Mouse (Mus musculus) spleen, adult 12 weeks (tissue): ENCODE data around the gene Sult4a1.

Experiments
- DNase-seq: peaks from one replicate; pipeline ENCODE4 v3.0.0; 2022; ENCODE audit warnings: low spot score

Sult4a1 gene

DNA sequence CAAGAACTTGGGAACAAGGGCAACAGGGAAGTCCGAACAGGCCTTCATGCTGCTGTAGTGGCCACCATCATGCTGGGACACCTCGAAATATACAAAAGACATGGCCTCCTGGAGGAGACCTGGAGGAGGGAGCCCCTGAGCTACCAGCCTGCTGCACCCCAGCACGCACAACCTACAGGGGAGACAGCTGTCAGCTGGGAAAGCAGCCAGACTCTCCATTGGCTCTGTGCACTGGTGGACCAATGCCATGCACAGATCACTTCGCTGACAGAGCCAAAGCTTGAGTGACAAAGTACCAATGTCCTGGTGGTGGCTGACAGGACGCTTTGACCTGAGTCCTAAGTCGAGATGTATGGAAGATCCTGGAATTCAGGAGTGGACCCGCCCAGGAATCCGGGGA lies 9.5 kb downstream of the Sult4a1 start:
- DNase-seq = no peak

DNA sequence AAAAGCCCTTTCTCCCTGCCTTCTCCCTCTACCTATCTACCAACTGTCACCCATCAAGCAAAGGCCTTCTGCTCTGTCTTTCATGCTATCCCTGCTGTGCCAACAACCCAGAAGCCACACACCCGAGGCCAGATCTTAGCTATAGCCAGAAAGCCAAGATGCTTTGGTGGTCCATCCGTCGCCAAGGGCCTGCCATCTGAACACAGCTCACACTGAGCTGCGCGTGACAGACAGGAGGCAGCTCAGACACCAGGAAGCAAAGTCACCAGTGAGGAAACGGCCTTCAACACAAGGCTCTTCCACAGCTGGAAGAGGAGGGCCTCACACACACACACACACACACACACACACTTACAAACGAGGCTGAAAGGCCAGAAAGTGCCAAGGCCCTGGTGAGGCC lies 10.6 kb downstream of the Sult4a1 start:
- no peak for DNase-seq

DNA sequence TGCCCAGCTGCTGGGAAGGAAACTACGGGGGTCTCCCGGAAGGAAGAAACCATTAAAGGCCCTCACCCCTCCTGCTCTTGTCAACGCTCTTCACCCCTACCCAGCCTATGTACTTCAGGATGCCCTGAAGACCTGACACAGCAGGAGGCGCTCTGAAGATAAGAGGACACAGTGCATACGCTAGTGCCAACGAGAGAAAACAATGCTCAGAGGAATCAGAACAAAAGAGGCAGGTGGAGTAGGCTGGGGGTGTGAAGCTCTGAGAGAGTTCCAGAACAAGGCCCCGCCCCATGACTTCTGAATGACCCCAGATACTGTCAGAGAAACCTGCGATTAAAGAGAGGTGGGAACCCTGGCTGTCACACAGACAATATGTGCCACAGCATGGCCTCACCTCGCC lies 18.8 kb downstream of the Sult4a1 start:
- DNase-seq = no peak

DNA sequence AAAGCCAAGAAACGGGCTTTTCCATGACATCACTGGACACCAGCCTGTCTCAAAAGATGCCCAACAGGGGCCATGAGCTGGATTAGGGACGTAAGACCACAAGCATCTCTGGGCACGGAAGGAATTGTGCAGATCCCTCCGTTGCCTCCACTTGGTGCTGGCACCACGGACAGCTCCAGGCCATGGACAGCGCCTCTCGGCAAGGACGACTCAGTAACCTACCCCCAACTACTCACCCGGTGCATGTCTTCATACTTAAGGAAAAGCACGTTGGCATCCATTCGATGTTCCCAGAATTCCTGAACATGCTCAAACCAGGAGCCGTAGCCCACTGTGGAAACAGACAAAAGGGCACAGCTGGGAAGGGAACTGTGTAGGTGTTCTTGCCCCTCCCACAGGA lies 19.2 kb downstream of the Sult4a1 start:
- no peak for DNase-seq

DNA sequence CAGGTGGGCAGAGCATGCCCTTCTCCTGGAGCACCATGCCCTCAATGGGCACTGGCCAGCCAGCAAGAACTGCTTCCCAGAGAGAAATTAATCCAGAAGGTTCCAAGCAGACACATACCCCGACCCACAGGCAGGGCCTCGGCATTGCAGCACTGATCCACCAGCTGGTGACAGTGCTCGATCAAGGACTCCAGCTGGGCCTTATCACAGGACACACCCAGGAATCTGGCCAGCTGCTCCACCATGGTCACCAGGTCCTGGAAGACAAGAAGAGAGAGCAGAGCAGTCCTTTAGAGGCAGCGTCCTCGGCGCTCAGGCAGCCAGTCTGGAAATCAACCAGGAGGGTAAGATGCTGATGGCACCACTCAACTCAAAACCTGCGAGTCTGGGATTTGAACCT lies 25.5 kb downstream of the Sult4a1 start:
- no peak for DNase-seq

DNA sequence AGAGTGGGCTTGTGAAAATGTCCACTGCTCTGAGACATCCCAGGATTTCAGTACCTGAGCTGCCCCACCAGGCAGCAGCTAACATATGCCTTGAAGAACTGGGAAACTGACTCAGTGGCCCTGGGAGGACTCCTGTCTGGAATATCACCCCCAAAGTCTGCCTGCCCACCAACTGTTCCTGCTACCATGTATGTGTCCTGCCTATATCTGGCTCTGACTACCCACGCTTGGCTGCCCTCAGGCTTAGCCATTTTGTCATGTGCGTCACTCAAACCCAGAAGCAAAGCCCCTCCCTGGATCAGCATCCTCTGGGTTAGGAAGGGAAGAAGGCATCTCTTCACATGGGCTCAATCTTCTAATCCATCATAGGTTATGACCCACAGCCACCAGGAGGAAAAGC lies 26.0 kb downstream of the Sult4a1 start:
- DNase-seq = no peak

DNA sequence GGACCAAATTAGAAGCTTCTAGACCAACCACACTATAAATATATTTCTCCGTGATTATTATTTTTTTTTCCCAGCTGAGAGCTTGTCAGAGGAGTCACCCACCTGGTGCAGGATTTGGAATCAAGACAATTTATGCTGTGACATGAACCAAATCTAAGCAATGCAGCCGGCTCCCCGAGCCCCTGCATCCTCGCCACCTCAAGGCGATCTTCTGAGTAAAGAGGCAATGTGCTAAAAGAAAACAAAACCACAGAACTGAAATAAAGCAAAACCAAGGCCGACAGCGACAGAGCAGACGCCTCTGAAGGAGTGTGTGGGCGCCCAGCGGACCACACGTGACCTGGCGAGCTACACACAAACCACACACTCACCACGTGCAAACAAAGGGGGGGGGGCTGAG lies 26.9 kb downstream of the Sult4a1 start:
- DNase-seq = no peak

DNA sequence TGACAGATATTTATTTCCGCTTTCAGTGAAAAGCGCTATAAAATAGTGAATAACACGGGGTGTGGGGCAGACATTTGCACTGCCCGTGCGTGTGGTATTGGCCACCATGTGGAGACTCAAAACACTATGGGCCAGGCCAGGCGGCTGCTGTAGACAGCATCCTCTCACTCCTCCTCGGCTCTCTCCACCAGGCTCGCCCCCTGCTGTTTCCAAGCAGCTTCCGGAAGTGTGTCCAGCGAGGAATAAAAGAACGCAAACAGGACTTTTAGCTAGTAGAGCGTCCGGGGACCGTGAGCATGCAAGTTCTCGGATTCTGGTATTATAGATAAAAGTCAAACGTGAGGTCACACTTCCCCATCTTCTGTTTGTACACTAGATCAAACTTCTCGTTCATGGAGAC lies 28.4 kb downstream of the Sult4a1 start:
- no peak for DNase-seq

DNA sequence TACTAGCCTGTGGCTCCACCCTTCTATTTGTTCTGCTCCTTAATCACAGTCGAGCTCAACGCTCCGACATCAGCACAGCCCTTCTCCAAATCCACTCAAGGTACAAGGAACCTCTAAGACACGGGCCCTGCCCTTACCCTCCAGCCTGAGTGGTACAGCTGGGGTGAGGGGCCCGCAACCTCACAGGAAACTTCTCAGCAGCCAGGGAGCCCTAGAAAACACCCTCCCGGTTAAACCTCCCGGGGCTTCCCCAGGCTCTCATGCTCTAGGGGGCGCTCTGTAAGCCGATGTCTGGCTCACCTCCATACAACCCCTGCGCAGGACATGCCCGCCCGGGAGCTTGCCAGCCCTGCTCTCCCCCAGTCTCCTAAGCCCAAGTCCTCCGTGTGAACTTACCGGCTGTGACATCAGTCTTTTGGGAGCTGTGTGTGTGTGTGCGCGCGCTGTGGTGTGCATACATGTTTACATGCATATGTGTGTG lies 30.8 kb downstream of the Sult4a1 start:
- no peak for DNase-seq

DNA sequence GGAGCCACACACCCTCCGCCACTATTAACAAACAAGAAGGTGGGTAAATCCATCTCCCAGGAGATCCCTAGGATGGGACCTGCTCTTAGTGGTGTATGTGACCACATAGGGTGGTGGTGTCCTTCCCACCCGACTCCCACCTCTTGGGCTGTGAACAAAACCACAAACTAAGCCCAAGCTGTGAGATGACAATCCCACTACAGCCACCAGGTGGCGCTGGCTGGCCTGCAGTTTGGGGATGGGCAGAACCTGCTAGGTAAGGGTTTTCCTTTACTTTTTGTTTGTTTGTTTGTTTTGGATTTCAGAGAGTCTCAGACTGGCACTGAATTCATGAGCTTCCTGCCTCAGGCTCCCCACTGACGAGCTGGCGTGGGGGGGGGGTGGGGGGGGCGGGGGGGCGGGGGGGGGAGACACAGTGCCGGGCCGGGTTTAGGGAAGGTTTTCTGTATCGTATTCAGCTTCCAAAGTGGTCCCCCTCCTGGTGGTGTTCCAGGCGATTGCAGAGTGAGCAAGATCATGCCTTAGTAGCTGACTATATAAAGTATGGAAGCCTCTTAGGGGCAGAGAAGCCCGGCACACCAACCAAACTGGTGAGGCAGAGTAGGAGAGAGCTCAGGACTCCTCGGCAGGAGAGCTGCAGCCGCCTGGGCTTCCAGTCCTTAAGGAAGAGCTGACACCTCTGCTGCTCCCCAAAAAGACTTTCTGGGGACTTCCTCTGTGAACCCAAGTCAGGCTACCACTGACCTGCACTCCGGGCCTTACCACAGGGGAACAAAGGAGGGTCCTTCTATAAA lies 31.4 kb downstream of the Sult4a1 start:
- peak; percentile 28 for DNase-seq

DNA sequence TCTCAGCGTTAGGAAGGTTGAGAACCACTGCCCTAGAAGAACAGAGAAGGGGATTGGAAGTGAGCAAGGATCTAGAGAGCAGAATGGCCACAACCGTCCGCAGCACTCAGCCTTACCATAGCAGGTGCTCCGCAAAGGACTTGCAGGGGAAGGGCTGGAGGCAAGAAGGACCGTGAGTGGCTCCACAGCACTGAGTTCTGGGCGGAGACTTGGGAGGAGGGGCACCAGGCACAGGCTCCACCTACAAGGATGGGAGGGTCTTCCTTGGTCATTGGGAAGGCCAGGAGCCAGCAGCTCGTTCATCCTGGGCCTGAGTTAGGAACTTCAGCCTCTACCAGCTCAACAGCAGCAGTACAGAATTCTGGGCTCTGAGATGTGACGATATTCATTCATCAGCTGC lies 32.5 kb downstream of the Sult4a1 start:
- no peak for DNase-seq

DNA sequence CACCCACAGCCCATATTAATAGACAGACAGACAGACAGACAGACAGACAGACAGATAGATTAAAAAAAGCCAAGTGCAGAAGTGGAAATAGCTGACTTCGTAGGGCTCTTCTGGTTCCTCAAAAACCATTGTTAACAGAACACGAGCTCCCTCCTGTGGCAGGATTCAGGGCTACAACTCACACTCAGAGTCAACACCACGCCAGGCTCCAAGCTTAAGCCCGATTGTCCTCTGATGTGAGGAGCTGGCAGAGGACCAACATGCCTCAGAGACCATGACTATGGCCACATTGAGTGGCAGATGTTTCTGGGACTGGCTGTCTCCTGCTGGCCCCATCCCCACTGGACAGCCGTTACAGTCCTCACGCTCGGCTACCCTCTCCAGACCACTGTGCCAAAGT lies 33.3 kb downstream of the Sult4a1 start:
- DNase-seq = no peak

DNA sequence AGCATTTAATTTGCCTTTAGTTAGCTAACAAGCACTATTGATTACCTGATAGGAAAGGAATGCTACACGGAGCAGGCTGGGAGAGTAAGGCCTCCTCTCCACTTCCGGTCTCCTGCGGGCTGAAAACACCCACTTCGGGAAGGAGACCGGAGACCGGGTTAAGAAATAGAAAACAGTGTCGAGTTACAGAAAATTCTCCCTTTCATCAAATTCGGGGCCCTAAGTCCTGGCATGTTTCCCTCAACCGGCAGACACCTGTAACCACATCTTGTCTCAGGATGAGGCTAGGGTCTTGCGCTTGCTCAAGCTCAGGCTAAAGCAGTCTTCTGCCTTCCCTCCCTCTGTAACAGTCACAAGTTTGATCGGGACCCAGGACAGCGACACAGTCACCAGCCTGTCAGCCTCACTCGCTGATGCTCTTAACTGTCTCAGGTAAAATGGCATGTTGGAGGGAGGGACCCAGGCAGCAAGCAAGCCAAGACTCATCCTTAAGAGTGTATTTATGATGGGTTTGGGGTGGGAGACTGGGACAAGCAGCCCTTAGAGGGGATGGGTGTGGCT lies 35.4 kb downstream of the Sult4a1 start:
- DNase-seq = no peak

DNA sequence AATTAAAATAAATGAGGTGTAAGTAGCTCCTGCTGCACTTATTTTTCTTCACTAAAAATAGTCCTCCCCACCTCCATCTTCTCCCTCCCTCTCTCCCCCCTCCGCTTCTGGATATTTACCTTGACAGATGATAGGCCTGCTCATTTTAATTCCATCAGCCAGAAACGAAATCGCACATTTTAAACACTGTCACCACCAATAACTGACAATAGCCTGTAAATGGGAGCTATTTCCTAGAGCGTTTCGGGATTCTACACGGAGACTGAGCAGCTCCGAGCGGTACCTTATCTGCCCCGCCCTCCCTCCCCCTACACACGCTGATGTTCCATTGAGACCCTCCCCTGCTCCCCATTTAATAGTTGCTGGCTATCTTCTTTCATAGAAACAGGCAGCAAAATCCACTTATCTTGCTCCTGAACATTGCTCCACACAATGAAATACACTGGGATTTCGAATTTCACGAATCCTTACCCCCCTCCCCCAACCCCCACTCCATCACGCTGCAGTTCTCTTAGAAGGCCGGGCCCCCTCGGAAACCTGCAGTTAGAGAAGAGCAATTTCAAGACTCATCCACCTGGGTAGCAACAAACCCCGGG lies 36.0 kb downstream of the Sult4a1 start:
- DNase-seq = no peak

DNA sequence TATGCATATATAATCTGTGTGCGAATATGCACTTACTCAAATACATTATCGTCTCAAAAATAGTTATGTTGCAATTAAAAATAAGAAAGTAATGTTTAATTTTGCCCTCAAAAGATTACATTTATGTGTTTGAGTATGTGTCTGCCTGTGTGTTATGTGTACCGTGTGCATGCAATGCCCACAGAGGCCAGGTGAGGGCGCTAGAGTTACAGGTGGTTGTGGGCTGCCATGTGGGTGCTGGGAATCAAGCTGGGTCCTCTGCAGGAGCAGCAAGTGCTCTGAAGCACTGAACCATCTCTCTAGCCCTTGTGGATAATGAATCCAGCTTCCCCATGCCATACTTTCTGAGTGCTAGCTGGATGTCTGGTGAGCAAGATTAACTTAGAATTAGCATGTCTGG lies 39.9 kb downstream of the Sult4a1 start:
- DNase-seq = no peak

DNA sequence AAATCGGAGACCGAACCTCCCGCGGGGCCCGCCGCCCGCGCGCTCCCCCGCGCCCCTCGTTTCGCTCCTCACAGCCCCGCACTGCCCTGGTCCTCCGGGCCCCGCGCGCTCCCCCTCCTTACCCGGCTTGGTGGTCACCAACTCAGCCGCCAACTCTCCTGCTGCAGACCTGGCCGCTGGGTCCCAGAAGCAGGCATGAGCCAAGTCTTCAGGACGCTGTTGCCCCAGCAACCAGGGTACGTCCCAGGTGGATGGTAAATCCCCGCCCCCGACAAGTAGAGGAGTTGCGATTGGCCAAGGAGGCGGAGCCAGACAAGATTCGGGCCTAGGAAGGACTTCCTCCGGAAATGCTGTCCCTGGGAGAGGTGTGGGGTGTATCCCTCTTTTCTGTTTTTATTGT lies 40.4 kb downstream of the Sult4a1 start, which contains the start of gene Efcab6:
Gene Efcab6, minus strand, starts transcription at position 240 of the 400 bp plus-strand sequence.
- no peak for DNase-seq

DNA sequence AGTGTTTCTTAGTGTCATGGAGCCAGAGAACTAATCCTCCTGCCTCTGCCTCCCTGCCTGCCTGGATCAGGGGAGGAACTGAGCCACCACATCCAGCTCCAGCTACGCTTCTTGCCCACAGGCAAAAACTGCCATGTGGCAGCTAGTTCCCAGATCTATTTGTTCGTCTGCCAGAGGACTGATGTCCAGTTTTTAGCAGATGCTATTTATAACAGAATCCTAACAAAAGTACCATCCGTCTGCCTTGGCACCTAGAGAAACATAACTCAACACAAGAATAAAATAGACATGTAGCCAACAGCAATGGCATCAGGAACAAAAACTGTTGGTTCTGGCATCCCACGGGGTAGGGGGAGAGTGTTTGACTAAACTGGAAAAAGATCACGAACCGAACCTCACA lies 46.7 kb downstream of the Sult4a1 start:
- DNase-seq = no peak

DNA sequence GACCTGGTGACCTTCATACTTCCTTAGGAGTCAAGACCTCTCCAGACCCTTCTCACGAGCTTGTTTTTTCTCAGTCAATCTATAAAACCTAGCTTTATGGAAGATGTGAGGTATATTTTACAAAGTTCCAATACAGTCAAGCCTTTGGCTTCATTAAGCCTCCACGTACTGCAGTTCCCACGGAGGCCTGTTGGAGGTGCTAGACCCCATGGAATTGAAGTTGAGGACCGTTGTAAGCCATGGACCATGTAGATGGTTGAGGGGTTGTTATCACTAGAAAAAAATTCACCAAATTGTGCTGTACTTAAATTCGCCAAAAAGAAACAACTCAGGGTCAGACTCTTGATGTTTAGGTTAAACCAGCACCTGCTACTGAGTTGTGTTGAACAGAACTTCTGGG lies 49.5 kb downstream of the Sult4a1 start:
- no peak for DNase-seq

DNA sequence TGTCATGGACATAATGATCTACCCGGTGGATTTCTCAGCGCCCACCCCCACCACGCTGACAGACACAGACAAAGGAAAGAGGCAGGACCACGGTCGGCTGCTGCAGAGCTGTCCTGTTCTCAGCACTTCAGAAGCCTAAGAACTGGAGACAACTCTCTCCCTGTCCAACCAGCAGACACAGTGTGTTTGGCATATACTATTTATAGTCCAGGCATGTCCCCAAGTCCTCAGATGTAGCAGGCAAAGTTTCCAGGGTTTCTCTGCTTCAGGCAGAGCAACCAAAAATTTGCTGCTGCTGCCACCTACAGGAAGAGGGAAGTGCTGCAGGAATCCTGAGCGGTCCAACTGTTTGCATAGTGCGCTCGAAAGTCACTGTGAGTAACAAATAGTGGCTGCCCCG lies 51.7 kb downstream of the Sult4a1 start:
- no peak for DNase-seq

DNA sequence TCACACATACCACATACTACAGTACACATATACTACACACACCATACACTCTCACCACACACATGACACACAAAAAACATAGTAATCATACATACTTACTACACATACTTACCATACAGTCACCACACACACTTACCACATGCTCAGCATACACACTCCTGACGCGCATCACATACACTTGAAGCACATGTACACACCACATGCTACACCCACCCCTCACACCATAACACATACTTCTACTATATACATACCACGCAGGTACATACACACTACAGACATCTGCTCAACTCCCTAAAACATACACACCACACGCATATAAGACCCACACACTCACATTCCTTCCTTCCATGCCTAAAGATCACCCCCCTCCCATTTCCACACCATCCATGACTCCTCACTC lies 52.3 kb downstream of the Sult4a1 start:
- DNase-seq = no peak

DNA sequence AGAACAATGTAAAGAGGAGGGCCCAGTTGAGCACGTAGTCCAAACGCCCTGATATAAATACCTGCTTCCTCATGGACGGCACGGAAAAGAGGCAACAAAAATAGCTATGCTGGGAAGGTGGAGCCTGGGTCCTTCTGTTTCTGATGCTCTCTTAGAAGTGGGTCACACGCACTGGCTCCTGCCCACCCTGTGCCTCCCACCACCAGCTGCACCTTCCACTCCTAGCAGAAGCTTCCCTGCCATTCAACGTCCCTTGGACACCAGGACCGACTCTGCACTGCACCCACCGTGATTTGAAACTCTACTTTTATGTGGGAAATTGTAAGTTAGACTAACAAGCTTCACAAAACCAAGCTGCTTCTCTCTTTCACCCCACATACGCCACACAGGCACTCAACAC lies 53.2 kb downstream of the Sult4a1 start:
- no peak for DNase-seq

DNA sequence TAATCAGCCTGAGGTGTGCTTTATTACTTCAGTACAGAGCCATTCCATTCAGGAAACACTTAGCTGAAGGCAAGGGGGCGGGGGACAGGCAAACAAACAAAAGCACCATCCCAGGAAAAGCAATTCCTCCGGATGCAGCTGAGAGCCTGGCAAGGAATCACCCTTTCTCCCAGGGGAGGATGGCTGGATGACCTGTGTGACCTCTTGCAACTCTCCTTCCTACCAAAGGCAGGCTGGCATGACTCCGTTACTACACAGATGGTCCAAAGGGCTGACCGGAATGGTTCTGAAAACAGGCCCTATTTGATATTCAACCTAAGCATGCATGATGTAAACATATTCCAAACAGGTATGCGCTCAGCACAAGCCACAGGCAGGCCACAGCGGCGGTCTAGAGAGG lies 56.0 kb downstream of the Sult4a1 start:
- no peak for DNase-seq

DNA sequence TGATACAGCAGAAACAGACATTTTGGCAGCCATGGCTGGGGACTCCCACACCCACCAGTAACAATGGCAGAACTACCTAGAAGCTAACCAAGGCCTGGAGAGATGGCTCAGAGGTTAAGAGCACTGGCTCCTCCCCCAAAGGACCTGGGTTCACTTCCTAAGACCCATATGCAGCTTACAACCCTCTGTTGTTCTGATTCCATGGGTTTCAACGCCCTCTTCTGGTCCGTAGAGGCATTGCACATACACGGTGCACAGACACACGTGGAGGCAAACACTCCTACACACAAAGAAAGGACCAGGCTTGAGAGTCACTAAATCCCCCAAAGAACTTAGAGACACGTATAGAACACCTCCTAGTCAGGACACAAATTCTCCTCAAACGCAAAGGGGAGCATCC lies 60.0 kb downstream of the Sult4a1 start:
- DNase-seq = no peak

DNA sequence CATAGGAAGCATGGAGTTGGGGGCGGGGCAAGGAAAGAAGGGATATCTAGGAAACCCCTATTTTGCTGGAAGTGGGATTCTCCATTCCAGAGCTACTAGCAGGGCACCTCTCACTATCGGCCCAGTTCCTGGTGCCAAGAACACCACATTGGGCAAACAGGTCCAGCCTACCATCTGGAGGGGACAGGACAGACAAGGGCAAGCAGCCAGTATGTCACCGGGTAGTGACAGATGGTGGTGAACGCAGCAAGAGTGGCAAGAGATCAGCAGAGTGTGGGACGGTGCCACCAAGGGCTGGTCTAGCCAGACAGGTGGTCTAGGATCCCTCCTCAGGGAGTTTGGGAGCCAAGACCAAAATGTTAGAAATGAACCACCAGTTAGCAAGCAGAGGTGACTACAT lies 68.5 kb downstream of the Sult4a1 start:
- DNase-seq = no peak
